Mouse (Mus musculus) embryonic fibroblast, embryonic 13.5 days (primary cell): ENCODE data around the gene Zic1.

ENCODE experiments used
- CTCF ChIP-seq: IDR thresholded peaks from 2 replicates; pipeline ENCODE4 v1.5.1; 2011; ENCODE audit warnings: mild to moderate bottlenecking, control low read depth, low read length, moderate library complexity, borderline replicate concordance; ENCODE audit not compliant: insufficient read depth
- POLR2A ChIP-seq: IDR thresholded peaks from 2 replicates; pipeline ENCODE4 v1.6.1; 2011; ENCODE audit warnings: low read depth, mild to moderate bottlenecking, control low read depth, low read length, moderate library complexity

GRCm38 (mm10) chr9:91361856-91362601 lies 3.6 kb downstream of the Zic1 start, which contains the start of gene Zic4:
- TF ChIP-seq POLR2A, result no peak
- TF ChIP-seq CTCF, result no peak
